Mouse (Mus musculus) lung, postnatal 10 days (tissue): Measurements from ENCODE around the gene Cuedc1.

Experiments
- DNase-seq: peaks from one replicate; pipeline ENCODE4 v3.0.0; 2021

Gene Cuedc1

DNA sequence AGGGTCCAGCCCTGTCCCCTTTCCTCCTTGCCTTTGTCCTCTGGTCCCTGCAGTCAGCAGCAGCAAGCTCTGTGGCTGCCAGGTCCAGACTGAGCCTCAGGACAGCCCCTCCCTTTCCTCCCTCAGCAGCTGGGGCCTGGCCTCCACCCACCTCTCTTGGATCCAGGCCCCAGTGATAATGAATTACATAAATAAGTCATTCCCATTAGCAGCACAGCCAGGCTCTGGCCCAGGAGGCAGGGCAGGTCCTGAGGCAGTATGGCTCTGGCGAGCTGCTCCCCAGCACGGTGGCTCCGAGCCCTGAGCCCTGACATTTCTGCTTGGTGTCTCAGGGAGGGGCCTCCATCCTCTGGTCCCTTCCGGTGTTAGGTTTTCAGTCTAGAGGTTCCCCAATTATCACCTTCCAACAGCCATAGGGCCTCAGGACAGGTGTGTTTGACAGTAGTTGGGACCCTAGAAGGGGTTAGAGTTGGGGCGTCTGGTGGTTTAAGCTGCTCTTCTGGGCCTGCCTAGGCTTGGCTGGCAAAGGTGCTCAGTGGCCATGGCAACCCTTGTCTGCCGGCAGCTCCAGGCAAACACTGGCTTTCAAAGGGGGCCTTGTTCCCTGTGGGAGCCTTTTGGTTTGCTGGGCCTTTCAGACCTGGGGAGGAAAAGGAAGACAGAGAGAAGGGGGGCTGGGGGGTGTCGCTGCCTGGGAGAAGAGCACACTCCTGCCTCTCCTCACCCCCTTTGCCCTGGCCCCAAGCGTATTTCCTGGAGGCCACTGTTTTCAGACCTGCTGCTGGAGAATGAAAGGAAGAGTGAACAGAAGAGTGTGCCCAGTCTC lies 21.2 kb downstream of the Cuedc1 start:
- DNase-seq: peak; percentile 90

DNA sequence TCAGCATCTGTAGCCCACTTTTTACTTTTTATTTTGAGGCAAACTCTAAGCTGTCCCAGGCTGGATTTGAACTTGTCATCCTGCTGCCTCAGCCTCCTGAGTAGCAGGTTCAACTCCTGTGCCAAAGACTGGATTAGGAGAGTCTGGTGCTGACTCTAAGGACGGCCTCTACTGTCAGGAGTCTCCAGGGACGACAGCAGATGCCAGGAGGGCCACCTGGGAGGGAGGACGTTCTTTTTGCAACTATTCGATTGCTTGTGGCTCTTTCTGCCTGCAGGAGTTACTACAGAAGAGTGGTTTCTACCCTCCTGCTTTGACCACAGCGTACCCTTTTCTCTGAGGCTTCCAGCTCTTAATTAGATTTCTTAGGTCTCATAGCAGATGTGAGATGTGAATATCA lies 24.7 kb downstream of the Cuedc1 start:
- DNase-seq: no peak

DNA sequence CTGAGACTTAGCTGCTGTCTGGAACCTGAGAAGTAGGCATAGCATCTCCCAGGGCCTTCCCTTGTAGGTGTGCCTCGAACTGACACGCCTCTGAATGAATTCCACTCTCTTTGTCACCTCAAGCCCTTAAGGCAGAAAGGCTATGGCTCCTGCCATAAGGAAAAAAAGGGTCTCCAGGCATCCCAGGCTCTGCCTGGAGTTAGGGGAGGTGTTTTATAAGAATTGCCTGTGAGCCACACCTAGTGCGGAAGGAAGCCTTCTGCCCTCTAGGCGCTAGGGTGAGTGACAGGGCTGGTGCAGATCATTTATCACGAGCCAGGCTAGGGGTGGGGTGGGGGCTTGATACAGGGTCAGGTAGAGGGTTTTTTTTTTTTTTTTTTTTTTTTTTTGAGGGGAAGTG lies 25.2 kb downstream of the Cuedc1 start:
- DNase-seq: no peak

DNA sequence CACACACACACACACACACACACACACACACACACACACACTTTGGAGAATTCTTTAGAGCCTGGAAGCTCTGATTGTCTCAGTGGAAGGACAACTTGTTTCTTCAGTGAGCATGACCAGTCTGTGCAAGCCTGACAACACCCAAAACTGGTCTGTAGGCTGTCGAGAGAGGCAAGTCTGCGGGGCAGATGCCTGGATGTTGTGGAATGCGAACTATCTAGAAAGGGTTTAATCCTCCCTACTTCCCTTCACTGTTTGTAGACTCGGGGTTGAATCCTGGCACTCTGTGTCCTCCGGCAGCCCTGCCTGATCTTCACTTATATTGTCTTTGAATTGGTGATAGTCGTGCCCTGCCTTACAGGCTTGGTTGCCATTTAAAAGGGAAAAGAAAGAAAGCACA lies 25.9 kb downstream of the Cuedc1 start:
- no peak for DNase-seq

DNA sequence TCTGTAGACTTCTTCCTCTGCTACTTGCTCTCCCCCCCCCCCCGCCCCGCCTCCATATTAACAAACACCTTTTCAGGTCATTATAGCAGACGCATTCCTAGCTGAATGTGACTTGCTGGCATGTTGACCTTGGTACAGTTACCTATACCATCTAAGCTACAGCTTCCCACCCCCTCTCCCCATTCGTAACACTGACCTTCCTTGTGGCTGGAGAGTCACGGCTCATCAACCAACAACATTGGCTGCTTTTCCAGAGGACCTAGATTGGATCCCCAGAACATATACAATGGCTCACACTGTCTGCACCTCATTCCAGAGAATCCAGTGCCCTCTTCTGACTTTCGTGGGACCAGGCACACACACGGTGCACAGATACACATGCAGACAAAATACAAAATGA lies 27.6 kb downstream of the Cuedc1 start:
- DNase-seq: no peak

DNA sequence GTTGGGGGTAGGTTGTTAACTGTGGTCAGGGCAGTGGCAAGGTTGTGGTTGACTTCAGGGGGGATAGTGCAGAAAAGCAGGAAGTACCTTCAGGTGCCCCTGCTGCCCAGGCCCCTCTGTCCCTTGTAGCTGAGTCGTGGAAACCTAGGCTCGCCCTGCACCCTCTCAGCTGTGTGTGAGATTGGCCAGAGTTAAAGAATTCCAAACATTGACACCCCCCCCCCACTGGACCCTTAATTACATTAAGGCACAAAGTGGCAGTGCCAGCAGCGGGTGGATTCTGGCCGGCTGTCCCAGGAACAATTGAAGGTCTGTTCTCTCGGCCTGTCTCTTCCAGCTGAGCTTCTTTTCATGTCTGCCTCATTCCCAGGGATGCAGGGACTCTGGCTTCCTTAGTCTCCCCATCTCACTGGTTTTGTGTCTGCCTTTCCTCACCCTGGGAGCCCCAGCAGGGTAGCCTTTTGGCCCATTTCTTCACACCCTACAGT lies 28.5 kb downstream of the Cuedc1 start:
- DNase-seq: no peak

DNA sequence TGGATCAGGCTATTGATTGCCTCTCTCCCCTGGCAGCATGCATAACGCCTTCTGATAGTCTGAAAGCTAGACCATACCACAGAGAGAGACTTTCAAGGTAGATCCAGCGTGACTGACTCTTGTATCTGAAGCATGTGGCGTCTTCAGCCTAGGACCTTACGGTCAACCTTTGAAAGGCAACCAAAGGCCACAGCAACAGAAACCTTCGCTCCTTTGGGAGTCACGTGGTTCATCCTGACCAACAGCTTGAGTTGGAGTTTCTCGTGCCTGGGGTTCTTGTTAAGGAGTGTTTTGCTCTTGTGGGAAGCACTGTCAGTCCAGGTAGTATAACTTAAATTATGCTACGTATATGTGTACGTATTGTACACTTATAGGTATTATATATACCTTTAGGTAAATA lies 30.6 kb downstream of the Cuedc1 start:
- no peak for DNase-seq

DNA sequence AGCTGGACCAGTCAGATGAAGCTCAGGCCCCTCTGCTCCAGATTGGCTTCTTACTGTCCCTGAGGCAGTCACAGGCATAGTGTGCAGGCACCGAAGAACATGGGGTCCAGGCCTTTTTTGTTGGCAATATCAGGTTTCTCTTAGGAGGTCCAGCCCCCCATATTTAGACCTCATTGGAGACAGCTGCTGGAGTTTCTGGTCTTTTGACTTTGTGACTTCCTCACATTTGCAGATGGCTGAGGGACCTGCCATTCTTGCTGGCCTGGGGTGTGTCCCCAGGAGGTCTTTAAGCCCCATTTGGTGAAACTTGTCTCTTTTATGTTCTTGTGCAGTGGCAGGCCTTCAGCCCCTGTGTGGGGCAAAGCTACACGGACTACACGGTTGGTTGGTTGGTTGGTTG lies 31.4 kb downstream of the Cuedc1 start:
- no peak for DNase-seq

DNA sequence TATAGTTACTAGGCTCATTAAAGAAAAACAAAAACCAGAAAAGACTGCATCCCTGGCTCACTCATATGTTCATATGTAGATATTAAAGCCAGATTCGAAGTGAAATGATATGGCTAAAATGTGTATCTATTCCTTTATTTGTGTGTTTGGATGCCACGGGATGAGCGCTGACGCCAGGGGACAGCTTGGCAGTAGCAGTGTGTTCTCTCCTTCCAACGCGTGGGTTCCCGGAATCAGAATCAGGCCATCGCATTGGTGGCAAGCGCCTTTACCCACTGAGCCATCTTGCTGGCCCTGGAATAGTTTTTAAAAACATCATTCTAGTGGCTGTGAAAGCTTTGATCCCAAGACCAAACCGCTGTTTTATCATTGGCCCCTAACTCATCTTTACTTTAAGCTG lies 32.1 kb downstream of the Cuedc1 start:
- DNase-seq: no peak

DNA sequence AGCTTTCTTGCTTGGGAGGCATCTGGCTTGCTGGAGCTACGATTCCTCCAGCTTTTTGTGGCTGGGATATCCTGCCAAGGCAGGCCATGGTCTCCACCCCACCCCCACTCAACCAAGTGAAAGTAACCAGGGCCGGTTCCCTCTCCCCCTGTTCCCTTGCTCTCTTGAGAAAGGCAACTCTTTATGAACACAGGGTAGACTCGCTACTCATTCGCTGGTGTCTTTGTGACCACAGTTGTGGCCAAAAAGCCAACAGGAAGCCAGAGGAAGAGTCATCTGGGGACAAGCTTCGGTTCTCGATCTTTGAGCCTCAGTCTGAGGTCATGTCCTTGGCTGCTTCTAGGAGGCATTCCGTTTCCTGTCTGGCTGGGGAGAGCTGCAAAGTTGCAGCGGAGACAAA lies 34.0 kb downstream of the Cuedc1 start:
- peak; percentile 88 for DNase-seq

DNA sequence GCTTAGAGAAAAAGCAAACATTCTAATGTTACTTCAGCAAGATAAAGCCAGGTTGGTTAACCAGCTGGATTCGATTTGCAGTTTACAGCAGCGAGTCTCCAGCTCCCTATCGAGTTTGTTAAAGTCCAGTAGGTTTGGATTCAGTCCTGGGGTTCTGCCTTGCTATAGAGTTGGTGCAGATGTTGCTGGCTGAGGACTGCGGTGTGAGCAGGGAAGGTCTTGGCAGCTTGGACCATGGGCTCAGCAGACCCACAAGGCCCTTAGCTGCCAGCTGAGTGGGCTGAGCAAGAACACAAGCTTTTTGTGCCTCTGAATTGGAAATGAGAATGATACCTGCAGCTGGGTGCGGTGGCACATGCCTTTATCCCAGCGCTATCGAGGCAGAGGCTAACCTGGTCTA lies 37.4 kb downstream of the Cuedc1 start:
- DNase-seq: no peak

DNA sequence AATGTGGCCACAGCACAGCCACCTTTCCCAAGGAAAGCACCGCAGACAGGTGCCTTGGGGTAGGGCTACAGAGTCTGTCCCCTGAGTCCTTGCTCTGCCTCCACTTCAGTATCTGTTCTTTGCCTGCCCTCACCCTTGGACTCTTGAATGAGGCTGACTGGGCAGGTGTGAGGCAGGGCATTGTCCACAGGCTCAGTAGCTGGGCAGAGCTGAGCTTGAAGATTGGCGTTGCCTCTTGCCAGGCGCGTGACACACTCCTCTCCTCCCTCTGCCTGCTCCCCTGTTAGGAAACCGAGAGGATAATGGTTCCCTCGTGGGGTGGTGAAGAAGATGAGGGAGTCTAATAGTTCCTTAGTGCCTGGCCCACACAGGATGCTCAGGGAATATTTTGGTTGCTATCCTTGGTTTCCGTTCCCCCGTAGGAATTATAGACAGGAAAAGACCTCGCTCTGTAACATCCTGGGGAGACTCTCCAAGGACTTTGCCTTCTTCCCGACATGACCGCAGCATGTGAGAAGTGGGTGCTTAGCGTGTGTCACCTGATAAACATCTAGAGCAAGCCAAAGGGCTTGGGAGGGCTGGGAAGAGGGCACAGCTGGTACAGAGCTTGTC lies 40.1 kb downstream of the Cuedc1 start:
- DNase-seq: no peak

DNA sequence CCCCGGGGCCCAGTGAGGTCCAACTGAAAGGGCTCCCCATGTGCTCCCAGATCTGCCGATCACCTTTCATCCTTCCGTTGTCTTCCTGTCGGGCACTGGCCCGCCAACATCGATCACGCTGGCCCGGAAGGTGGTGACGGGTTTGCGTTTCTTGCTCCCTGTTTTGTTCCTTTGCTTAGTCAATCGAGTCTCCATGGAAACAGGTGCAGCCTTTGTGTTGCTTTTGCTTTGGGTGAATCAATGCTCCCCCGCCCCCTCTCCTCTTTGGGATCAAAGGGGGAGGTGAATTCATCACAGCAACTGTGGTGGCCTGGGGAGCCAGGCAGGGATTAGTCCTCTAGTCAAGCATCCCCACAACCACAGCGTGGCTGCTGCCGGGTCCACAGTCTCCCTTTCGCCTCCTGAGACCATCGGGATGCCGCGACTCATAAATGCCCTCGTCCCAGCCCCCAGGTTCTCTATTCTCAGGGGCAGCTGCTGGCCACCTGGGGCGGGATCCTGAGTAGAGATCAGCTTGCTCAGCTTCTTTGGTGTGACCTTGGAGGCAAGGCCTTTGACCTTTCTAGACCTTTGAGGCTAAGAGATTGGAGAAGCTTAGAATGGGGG lies 41.5 kb downstream of the Cuedc1 start:
- no peak for DNase-seq

DNA sequence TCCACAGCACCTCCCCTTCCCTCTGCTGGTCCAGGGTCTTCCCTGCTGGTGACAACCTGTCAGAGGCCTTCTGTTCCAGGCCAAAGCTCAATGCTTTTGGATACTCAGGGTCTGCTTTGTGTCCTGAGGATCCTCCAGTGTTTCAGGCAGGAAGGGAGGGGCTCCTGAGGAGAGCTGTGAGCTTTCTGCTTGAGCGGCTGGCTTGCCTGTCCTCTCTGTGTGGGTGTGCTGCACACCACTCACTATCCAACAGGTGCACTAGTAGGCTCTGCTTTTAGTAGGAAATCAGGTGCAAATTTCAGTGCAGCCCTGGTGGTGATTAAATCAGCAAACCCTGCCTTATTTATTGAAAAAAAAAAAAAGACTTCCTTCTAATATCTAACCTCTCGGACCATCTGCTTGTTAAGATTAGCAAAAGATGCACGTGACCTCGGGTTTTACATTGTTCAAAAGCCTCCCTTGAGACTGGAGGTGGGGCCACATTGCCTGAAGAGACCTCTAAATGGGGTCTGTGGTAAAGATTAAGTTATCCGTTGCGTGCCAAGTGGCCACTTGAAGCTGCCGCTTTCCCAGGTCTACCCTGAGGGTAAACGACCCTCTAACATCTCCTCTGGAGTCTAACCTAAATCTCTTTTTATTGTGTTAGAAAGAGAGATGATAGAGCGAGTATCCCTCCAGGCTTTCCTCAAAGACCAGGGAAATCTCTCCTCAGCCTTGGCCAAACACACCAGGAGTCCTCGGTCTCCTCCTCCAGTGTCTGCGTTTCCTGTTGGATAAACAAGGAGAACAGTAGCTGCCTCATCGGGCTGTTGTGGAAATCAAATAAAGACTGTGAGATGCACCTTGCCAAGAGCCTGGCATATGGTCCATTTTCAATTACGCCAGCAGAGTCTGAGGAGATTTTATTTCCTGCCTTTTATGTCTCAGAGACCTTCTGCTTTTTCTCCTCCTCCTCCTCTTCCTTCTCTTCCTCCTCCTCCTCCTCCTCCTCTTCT lies 42.5 kb downstream of the Cuedc1 start:
- peak; percentile 35 for DNase-seq

DNA sequence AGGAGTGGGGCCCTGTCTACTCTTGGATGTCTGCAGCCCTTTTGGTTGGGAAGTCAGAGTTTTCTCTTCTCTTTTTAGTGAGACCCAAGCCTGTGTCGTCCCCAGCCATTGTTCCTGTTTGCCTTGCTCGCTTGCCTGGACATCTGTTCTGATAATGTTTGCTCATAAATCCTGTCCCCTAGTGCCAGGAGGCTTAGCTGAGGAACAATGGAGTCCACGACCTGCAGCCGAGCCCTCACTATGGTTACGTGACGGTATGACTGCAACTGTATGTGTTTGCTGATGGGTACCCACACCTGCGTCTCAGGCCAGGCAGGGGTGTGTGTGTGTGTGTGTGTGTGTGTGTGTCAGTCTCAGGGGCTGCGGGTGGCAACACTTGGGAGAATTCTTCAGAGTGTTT lies 44.5 kb downstream of the Cuedc1 start:
- no peak for DNase-seq

DNA sequence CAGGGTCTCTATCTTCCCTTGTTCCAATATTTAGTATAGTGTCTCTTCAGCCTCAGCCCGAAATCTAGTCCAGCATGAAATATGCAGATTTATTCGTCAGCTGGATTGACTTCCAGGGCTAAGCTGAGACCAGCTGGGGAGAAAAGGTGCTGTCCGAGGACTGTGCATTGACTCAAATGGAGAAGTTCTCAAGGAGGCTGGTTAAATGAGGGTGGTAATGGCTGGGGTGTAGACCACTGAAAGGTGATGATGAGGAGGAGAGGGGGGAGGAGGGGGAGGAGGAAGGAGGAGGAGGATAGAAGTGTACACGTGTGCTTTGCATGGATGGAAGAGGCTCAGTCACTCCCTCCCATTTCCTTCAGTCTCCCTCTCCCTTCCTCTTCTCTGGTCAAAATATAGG lies 46.2 kb downstream of the Cuedc1 start:
- no peak for DNase-seq

DNA sequence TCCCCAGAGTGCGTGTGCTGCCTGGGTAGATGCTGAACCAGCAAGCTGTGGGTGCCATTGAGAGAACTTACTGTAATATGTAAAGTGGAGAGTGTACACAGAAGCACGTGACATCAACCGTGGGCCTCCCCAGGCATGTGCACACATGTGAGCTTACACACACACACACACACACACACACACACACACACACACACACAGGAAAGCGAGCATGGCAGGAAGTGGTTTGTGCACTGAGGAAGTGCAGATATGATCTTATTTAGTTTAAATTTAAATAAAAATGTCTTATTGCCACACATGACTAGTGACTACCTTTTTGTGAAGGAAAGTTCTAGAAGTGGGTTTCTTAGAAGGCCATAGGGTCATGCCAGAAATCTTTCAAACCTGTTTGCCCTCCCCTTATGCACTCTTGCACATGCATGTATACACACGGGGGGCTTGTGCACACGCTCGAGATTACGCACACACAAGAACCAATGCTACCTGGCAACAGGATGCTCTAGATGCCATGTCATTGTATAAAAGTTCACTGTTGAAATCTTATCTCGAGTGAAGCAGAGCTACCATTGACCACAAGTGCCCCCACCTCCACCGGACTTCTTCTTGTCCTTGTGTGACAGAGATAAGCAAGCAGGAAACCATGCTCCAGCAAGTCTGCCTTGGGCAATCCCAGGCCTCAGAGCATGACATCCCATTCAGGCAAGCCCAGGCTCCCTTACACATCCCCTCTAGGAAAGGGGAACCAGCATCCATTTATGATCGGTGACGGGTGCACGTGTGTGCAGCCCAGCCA lies 47.6 kb downstream of the Cuedc1 start:
- DNase-seq: peak; percentile 65

DNA sequence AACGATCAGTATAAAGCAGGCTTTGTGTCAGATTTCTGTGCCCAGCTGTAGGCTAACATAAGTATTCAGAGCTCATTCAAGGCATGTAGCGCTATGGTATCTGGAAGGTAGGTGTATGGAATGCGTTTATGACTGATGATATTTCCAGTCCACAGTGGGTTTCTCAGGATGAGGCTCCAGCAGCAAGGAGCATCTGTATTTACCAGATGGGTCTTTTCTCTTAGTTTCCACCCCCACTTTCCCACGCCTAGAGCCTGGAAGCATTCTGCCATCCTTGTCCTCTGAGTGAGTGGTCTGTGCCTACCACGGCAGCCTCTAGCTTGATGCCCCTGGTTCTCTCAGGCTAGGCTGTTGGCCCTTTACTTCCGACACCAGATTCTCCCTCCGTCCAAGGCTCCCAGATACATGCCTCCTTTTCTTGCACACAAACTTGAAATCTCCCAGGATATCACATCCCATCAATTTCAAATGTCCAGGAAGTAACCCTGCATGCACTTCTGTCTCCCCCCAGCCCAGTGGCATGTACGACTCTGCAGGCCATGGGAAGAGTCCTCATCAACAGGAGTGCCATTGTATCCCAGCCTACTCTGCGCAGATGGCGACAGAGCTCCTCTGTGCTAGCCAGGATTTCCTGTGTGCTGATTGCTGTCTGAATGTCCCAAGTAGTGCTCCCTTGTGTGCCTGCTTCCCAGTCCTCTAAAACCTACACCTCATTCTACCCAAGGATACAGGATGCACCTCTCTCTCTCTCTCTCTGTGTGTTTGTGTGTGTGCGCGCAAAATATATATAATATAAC lies 48.6 kb downstream of the Cuedc1 start:
- no peak for DNase-seq

DNA sequence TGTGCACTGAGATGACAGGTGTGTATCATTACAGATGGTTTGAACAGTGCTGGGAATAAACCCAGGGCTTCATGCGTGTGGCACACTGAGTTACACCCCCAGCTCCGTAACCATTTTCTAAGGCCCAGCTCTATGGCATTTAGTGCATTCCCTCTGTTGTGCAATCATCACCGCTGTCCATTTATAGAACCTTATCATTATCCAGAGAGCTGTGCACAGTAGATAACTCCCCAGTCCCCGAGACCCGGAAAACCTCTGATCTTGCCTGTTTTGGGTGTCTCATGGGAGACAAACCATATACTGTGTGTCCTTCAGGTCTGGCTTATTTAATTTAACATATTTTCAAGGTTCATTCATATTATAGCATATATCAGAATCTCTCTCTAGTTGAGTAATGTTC lies 49.5 kb downstream of the Cuedc1 start:
- DNase-seq: no peak

DNA sequence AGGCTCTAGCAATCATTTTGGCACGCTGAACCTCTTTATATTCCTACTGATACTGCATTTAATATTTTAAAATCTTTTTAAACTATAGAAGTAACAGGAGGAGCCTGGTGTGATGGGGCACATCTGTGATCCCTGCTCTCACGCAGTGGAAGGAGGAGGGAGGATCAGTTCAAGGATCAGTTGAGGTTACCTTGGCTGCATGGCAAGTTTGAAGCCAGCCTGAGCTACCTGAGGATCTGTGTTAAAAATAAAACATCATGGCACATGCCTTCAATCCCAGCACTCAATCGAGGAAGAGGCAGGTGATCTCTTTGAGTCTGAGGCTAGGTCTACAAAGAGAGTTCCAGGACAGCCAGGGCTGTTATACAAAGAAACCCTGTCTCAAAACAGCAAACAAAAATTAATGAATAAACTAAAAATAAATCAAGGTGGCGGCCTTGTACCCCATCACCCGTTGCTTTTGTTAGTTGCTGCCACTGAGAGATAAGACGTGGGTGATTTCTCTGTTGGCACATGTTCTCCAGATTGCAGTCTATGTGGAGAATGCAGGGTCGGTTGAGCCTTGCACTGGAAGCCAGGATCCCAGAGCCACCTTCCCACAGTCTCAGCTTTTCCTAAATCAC lies 50.3 kb downstream of the Cuedc1 start:
- DNase-seq: no peak
